16 mouse cellular contexts compared by ENCODE assay signal in the genomic region with DNA sequence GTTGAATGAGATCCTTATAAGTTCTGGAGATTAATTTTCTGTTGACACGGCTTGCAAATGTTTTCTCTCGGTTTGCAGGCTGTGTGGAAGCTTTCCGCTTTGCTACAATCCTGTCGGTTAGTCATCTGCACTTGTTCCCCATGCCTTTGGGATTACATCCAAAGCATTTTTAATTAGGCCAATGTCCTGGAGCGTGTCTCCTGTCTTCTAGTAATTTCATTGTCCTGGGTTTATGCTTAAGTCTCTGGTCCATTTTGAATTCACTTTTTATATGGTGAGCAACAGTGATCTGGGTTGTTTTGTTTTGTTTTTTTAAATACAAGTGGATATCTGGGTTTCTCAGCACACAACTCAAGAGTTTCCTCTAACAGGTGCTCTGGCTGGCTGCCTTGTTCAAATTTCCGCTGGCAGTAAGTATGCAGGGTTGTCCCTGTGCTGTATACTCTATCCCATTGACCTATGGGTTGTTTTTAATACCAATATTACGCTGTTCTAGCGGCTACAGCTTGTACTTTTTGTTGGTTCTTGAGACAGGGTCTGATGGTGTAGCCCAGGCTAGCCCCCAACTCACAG.
DNase-seq lines count a peak whose midpoint lies in the region; ATAC-seq and TF ChIP-seq lines count a peak whose summit lies in the region.
"Had no signal": no experiment of that assay in that cellular context is flagged by ENCODE, and none has a peak within 500 bp of the region (broad histone marks: within the 10 kb centered on the region; RNA-seq: fewer than 3 reads in every experiment).

No protein-coding gene starts in this region.

- no peaks in the 10 kb centered on the region for H3K36me3 ChIP-seq in hindbrain, postnatal 0 days (ENCODE audit: insufficient read depth, low read length)
- no peaks in the 10 kb centered on the region for H3K36me3 ChIP-seq in hindbrain, embryonic 16.5 days (ENCODE audit: control insufficient read depth, insufficient read depth, low read length)
- H3K36me3 ChIP-seq: heart, embryonic 13.5 days had no signal

- H3K9me3 ChIP-seq in hindbrain, postnatal 0 days (ENCODE audit: low read length): no peaks in the 10 kb centered on the region
- no peaks in the 10 kb centered on the region for H3K9me3 ChIP-seq in hindbrain, embryonic 16.5 days (ENCODE audit: control insufficient read depth, low read length)
- H3K9me3 ChIP-seq: heart, embryonic 13.5 days had no signal

- H3K4me2 ChIP-seq in hindbrain, postnatal 0 days (ENCODE audit: low read depth, low read length): no peak overlapping the region
- H3K4me2 ChIP-seq in hindbrain, embryonic 16.5 days (ENCODE audit: low read length): no peak overlapping the region
- H3K4me2 ChIP-seq: heart, embryonic 13.5 days had no signal

- H3K4me1 ChIP-seq in hindbrain, postnatal 0 days (ENCODE audit: insufficient read depth, low read length): no peaks in the 10 kb centered on the region; the same call in 1 of the 2 replicates
- H3K4me1 ChIP-seq in hindbrain, embryonic 16.5 days (ENCODE audit: control insufficient read depth, insufficient read depth, low read depth, low read length): no peaks in the 10 kb centered on the region

- no peaks in the 10 kb centered on the region for H3K27me3 ChIP-seq in hindbrain, postnatal 0 days (ENCODE audit: insufficient read depth, low read length)
- H3K27me3 ChIP-seq in hindbrain, embryonic 16.5 days (replicated peaks; ENCODE audit: control insufficient read depth, insufficient read depth, low read length): no peaks in the 10 kb centered on the region
- H3K27me3 ChIP-seq: heart, embryonic 13.5 days had no signal

- peak; percentile 35 for DNase-seq in hindbrain, postnatal 0 days (ENCODE audit: low spot score)
- peak; percentile 3 for DNase-seq in urinary bladder, postnatal 25 days (ENCODE audit: low spot score)
- DNase-seq in urinary bladder, adult 2 months (ENCODE audit: low spot score): no peak
- peak; percentile 67 to 69 for DNase-seq in cerebellum, postnatal 10 days
- no peak for DNase-seq in layer of hippocampus, postnatal 36 days
- no peak for DNase-seq in natural killer cell, adult 2 months (ENCODE audit: low spot score in 2 of 2)
- DNase-seq: adrenal gland, adult 8-10 months; embryo, embryonic 11 days; lung, postnatal 10 days; right cerebral cortex, postnatal 25 days; thymus, postnatal 25 days had no signal

- H3K4me3 ChIP-seq in hindbrain, postnatal 0 days (ENCODE audit: low read length): no peak overlapping the region
- H3K4me3 ChIP-seq in hindbrain, embryonic 16.5 days (ENCODE audit: low read length): no peak overlapping the region
- H3K4me3 ChIP-seq: heart, embryonic 13.5 days had no signal

- 52% methylated on average over 8 of the region's 8 CpGs for WGBS in hindbrain, postnatal 0 days
- 61% methylated on average over 8 of the region's 8 CpGs for WGBS in hindbrain, embryonic 16.5 days

- no peak for ATAC-seq in hindbrain, postnatal 0 days
- ATAC-seq in hindbrain, embryonic 16.5 days: no peak
- ATAC-seq: forebrain, embryonic 14.5 days; inflammation-experienced regulatory T-cells, adult 6 months had no signal

- TF ChIP-seq CTCF in hindbrain, postnatal 0 days (IDR thresholded peaks at IDR 0.05; ENCODE audit: low read depth): no peak

- no peak overlapping the region for H3K27ac ChIP-seq in hindbrain, postnatal 0 days
- H3K27ac ChIP-seq in hindbrain, embryonic 16.5 days (ENCODE audit: low read depth, low read length): no peak overlapping the region
- H3K27ac ChIP-seq: heart, embryonic 13.5 days; liver, embryonic 14.5 days had no signal

- no peak overlapping the region for H3K9ac ChIP-seq in hindbrain, postnatal 0 days (replicated peaks; ENCODE audit: low read length)
- no peak overlapping the region for H3K9ac ChIP-seq in hindbrain, embryonic 16.5 days (ENCODE audit: low read depth, low read length)
- H3K9ac ChIP-seq: heart, embryonic 13.5 days; liver, embryonic 14.5 days had no signal

Comparison
In these comparisons a context has a peak if more than half of its experiments do, and no peak if none do; other contexts are left out.
1. DNase-seq: peak in hindbrain, postnatal 0 days (single experiment), urinary bladder, postnatal 25 days (single experiment) and cerebellum, postnatal 10 days (2 of 2); none in urinary bladder, adult 2 months (single experiment), layer of hippocampus, postnatal 36 days (0 of 2) and natural killer cell, adult 2 months (0 of 2).